Comparison of ENCODE assay signal across 10 mouse cellular contexts in genomic region chr6:85237001-85237400, GRCm38 (mm10). TPM values are rescaled to one million over a fixed set of nuclear protein-coding genes. Genes with fewer than 3 reads are reported as not detected.
DNase-seq lines count a peak whose midpoint lies in the region; ATAC-seq and TF ChIP-seq lines count a peak whose summit lies in the region.
"Had no signal": no experiment of that assay in that cellular context is flagged by ENCODE, and none has a peak within 500 bp of the region (broad histone marks: within the 10 kb centered on the region; RNA-seq: fewer than 3 reads in every experiment).

No protein-coding gene starts in this region.

- H3K9me3 ChIP-seq in lung, postnatal 0 days (ENCODE audit: low read length), result no peaks in the 10 kb centered on the region
- H3K9me3 ChIP-seq: heart, embryonic 15.5 days had no signal

- no peaks in the 10 kb centered on the region for H3K36me3 ChIP-seq in lung, postnatal 0 days (ENCODE audit: insufficient read depth, low read length)
- H3K36me3 ChIP-seq: heart, embryonic 15.5 days had no signal

- no peak overlapping the region for H3K27ac ChIP-seq in lung, postnatal 0 days (ENCODE audit: low read length)
- peak overlapping the region; percentile 53; the same call in 1 of the 2 replicates for H3K27ac ChIP-seq in left cerebral cortex, adult 2 months
- H3K27ac ChIP-seq: heart, embryonic 15.5 days; macrophage had no signal

- intact Hi-C loops in gastrocnemius, postnatal 14 days (cut with DNase I; ENCODE audit: low total_unique reads), result loop anchor here (5.0 kb wide), 1 partner anchor 75 kb away; no protein-coding TSS in a partner anchor
- intact Hi-C loops in left cerebral cortex, adult 2 months (cut with DNase I), result loop anchor here (5.0 kb wide), 2 partner anchors 75 to 155 kb away; no protein-coding TSS in a partner anchor

- H3K4me1 ChIP-seq in lung, postnatal 0 days (ENCODE audit: insufficient read depth, low read depth, low read length), result no peaks in the 10 kb centered on the region
- H3K4me1 ChIP-seq: heart, embryonic 15.5 days had no signal

- ATAC-seq in lung, postnatal 0 days, result no peak
- ATAC-seq in monocyte, adult 5-6 weeks (replicated peaks; ENCODE audit: insufficient number of reproducible peaks, low FRiP score, low TSS enrichment, poor library complexity, severe bottlenecking), result no peak

- no peak overlapping the region for H3K4me2 ChIP-seq in lung, postnatal 0 days (replicated peaks; ENCODE audit: low read depth, low read length)
- H3K4me2 ChIP-seq: heart, embryonic 15.5 days had no signal

- no peak overlapping the region for H3K4me3 ChIP-seq in lung, postnatal 0 days (ENCODE audit: low read depth, low read length)
- H3K4me3 ChIP-seq in left cerebral cortex, adult 2 months, result no peak overlapping the region
- H3K4me3 ChIP-seq: heart, embryonic 15.5 days had no signal

- WGBS in lung, postnatal 0 days, result 42% methylated on average over 5 of the region's 5 CpGs

- no peak for TF ChIP-seq EP300 in lung, postnatal 0 days (IDR thresholded peaks at IDR 0.05)

- TF ChIP-seq CTCF in lung, postnatal 0 days (IDR thresholded peaks at IDR 0.05), result peak; percentile 55
- peak; percentile 74 for TF ChIP-seq CTCF in left cerebral cortex, adult 2 months (IDR thresholded peaks at IDR 0.05)

- H3K27me3 ChIP-seq in lung, postnatal 0 days (replicated peaks; ENCODE audit: insufficient read depth, low read length), result no peaks in the 10 kb centered on the region
- H3K27me3 ChIP-seq: heart, embryonic 15.5 days had no signal

- no peak overlapping the region for H3K9ac ChIP-seq in lung, postnatal 0 days (replicated peaks; ENCODE audit: low read depth)
- H3K9ac ChIP-seq: heart, embryonic 15.5 days had no signal

- DNase-seq in gastrocnemius, adult 18-20 months (ENCODE audit: low spot score), result peak; percentile 16
- no peak for DNase-seq in gastrocnemius, postnatal 14 days
- DNase-seq in lung, postnatal 0 days (ENCODE audit: low spot score), result peak; percentile 23
- no peak for DNase-seq in lung, adult 18-20 months
- peak; percentile 42 for DNase-seq in adrenal gland, postnatal 25 days
- peak; percentile 48 to 63 for DNase-seq in left cerebral cortex, adult 2 months (ENCODE audit: extremely low spot score in 1 of 2, low spot score in 2 of 2)
- DNase-seq in thymus, postnatal 25 days, result peak; percentile 32

RNA-seq across cellular contexts. Expression of gene Emx1, which starts 49.8 kb away (rescaled TPM):
- not detected for total RNA-seq in gastrocnemius, adult 18-20 months (2021)
- total RNA-seq in gastrocnemius, postnatal 14 days (2021), result not detected
- polyA plus RNA-seq in lung, postnatal 0 days (2015; fragmentation: Nextera tagmentation; extraction: Ambion mirVana), result not detected in 2 replicates
- total RNA-seq in adrenal gland, postnatal 25 days (2021), result not detected in 2 replicates
- total RNA-seq in left cerebral cortex, adult 2 months (2021), result 10 to 100 TPM; 32.8 to 40.1 TPM
- not detected in 3 replicates for total RNA-seq in monocyte, adult 5-6 weeks (2017)
- polyA plus RNA-seq: heart, embryonic 15.5 days; macrophage had no signal

Comparison
In these comparisons a context has a peak if more than half of its experiments do, and no peak if none do; other contexts are left out.
1. DNase-seq: peak in gastrocnemius, adult 18-20 months (single experiment), lung, postnatal 0 days (single experiment), adrenal gland, postnatal 25 days (single experiment), left cerebral cortex, adult 2 months (2 of 2) and thymus, postnatal 25 days (single experiment); none in gastrocnemius, postnatal 14 days (single experiment) and lung, adult 18-20 months (0 of 2).
2. RNA of gene Emx1, which starts 49.8 kb away (total RNA-seq): 32.8 to 40.1 TPM in left cerebral cortex, adult 2 months; not detected in gastrocnemius, adult 18-20 months, not detected in gastrocnemius, postnatal 14 days, not detected in adrenal gland, postnatal 25 days and not detected in monocyte, adult 5-6 weeks; every median in the first group is over 10 times any median in the second.